Mouse (Mus musculus): Measurements from ENCODE around the gene A830018L16Rik. TPM values are rescaled to one million over a fixed set of nuclear protein-coding genes. Genes with fewer than 3 reads are reported as not detected.
"Not testable (repeated sequence)": the region's sequence is repeated elsewhere in the genome, so short reads cannot be mapped to it uniquely, and the experiment has no call there.

A830018L16Rik gene
- 100 to 1,000 TPM; 139 TPM for total RNA-seq (2021)

DNA sequence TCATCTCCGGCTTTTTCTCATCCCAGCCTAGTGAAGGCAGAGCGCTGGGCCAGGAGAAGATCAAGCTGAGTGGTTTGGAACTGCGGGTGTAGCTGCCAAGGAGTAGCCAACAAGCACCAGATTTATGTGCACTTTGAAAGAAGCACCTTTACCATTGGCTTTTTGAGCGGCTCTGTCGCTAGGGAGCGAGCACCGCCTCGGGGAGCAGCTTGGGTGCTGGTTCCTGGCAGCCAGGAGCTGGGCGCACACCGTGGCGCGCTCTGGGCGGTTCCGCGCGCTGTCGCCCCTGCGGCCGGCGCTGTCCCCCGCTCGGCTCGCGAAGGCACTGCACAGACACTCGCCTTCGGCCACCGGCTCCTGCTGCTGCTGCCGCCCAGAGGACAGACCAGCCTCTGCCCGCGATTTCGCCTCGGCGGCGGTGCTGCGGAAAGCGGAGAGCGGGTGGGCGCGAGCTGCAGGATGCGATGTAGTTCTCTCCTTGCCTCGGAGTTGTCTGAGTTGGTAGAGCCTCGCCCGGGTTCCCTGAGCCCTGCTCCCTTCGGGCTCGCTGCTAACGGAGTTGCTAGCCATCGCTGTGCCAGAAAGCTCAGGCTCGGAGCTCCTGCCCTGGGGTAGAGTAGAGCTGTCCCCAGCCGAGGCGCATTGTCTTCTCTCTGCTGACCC is at the start of gene A830018L16Rik:
Gene A830018L16Rik (plus strand): TSS at position 212 of the 663 bp plus-strand sequence.
- DNase-seq (ENCODE audit: extremely low spot score in 1 of 2, low spot score in 2 of 2): peak; percentile 74 to 84
- intact Hi-C loops (cut with DNase I): no loop called here

DNA sequence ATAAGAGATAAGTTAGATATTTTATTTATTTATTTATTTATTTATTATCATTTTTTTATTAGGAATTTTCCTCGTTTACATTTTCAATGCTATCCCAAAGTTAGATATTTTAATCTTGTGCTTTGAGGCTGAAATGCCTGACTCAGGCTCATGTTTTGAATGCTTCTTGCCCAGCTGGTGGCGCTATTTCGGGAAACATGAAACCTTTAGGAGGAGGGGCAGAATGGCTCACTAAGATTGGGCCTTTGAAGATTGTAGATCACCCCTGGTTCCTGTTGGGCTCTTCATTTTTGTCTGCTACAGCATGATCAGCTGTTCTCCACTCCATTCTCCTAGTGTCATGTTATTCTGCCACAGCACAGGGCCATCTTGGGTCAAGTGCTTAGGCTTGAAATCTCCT is 28.1 kb upstream of the A830018L16Rik start:
- DNase-seq (ENCODE audit: extremely low spot score in 1 of 2, low spot score in 2 of 2): no peak
- intact Hi-C loops (cut with DNase I): no loop called here

DNA sequence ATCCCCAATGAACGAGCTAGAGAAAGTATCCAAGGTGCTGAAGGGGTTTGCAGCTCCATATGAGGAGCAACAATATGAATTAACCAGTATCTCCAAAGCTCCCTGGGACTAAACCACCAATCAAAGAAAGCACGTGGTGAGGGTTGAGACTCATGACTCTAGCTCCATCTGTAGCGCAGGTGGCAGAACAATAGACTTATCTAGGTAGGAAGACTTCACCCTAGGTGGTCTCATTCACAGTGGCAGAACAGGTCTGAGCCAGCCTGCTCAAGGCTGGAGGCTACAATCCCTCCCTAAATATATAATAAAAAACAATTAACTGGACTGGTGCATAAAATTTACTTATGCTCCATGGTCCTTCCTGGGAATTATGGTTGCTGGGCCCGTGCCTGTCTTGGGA is 18.5 kb upstream of the A830018L16Rik start:
- intact Hi-C loops (cut with DNase I): no loop called here

GRCm38 (mm10) chr1:11395996-11396736 is 17.7 kb upstream of the A830018L16Rik start:
- no peak for DNase-seq (ENCODE audit: extremely low spot score in 1 of 2, low spot score in 2 of 2)
- intact Hi-C loops (cut with DNase I): no loop called here

More for the DNA sequence above, 18.5 kb upstream of the A830018L16Rik start:
- DNase-seq (ENCODE audit: extremely low spot score in 1 of 2, low spot score in 2 of 2): no peak

- intact Hi-C loops (cut with DNase I): no loop called here
- DNase-seq (ENCODE audit: extremely low spot score in 1 of 2, low spot score in 2 of 2): no peak
These were observed 12.7 kb upstream of the A830018L16Rik start for GRCm38 (mm10) chr1:11401159-11401558.

- intact Hi-C loops (cut with DNase I): no loop called here
- DNase-seq (ENCODE audit: extremely low spot score in 1 of 2, low spot score in 2 of 2): no peak
These were observed 8.4 kb upstream of the A830018L16Rik start for GRCm38 (mm10) chr1:11405527-11405926.

GRCm38 (mm10) chr1:11406026-11406425 is 7.9 kb upstream of the A830018L16Rik start:
- intact Hi-C loops (cut with DNase I): no loop called here

GRCm38 (mm10) chr1:11414560-11414959 is 655 bp downstream of the A830018L16Rik start:
- DNase-seq (ENCODE audit: extremely low spot score in 1 of 2, low spot score in 2 of 2): peak; percentile 11 to 41
- intact Hi-C loops (cut with DNase I): no loop called here

More at GRCm38 (mm10) chr1:11406026-11406425, 7.9 kb upstream of the A830018L16Rik start:
- no peak for DNase-seq (ENCODE audit: extremely low spot score in 1 of 2, low spot score in 2 of 2)

DNA sequence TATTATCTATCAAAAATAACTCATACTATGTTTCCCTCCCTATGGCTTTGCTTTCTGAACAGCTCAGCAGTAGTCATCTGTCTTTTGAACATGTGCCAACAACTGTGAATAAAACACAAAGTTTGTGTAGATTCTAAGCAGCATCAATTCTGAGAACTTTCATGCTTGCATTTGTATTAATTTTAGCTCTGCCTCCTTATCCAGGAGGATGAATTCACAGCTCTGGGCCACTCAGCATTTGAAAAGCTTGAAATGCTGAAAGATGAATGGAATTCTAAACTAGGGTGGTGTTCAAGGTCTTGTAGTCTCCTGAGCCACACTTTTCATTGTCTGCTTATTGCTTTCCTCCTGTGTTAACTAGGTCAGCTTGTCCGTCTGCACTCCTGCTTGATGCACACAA is 13.4 kb downstream of the A830018L16Rik start:
- intact Hi-C loops (cut with DNase I): no loop called here
- DNase-seq (ENCODE audit: extremely low spot score in 1 of 2, low spot score in 2 of 2): no peak

GRCm38 (mm10) chr1:11458353-11458752 is 44.4 kb downstream of the A830018L16Rik start:
- intact Hi-C loops (cut with DNase I): no loop called here
- no peak for DNase-seq (ENCODE audit: extremely low spot score in 1 of 2, low spot score in 2 of 2)

DNA sequence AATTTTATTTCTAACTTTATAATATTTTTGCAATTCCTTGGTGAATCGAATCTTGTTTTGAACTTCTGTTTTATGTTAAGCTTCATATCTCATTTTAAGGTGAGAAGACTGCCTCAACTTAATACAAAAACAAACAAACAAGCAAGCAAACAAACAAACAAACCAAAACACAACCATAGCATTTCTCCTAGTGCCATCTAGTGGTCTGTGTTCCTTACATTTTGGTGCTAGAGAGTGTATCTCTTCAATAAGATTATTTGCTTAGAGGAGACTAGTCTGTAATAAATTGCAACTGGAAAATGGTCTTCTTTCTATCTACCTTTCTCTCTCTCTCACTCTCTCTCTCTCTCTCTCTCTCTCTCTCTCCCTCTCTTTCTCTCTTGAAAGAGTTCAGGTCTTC is 52.4 kb downstream of the A830018L16Rik start:
- intact Hi-C loops (cut with DNase I): loop anchor here (10.0 kb wide), 1 partner anchor 632 kb away; no protein-coding TSS in a partner anchor
- DNase-seq (ENCODE audit: extremely low spot score in 1 of 2, low spot score in 2 of 2): no peak

DNA sequence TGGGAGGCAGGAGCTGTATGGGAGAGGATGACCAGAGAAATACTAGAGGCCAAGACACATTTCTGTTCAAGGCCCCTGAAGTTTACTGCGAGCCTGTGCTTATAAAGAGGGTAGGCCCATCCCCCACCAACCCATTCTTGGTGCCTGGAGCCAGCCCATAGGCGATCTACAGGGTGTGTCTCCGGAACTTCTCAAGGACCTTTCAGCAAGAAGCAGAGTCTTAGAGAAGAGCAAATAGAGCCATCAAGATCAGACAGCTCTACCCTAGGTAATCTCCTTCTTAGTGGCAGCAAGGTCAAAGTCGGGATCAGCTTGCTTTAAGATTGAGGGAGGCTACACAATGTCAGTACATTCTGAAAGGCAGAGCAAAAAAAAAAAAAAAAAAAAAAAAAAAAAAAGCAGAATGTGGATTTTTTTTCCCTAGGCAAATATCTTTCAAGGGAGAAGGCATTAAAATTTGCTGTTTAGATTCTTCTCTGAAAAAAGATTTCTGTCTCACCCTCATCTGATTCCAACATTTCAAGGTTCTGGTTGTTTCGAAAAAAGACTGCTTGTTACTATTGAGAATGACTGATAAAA is 53.2 kb downstream of the A830018L16Rik start:
- intact Hi-C loops (cut with DNase I): loop anchor here (10.0 kb wide), 1 partner anchor 632 kb away; no protein-coding TSS in a partner anchor
- no peak for DNase-seq (ENCODE audit: extremely low spot score in 1 of 2, low spot score in 2 of 2)

DNA sequence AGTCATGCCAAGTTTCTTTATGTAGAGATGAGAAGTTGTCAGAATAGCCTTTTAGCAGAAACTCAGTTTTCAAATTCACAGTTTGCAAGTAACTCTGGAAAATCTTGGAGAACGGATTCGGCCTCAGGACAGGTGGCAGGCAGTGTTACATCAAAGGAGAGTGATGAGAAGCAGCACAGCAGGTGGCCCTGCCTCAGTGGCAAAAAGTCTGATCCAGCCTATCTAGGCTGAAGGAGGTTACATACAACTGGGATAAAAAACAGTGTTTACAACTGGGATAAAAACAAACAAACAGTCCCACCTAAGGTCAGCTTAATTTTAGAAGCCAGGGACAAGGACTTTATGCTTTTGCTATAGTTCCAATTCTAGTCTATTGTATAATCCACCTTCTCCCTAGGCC is 79.0 kb downstream of the A830018L16Rik start:
- intact Hi-C loops (cut with DNase I): no loop called here
- DNase-seq (ENCODE audit: extremely low spot score in 1 of 2, low spot score in 2 of 2): no peak

DNA sequence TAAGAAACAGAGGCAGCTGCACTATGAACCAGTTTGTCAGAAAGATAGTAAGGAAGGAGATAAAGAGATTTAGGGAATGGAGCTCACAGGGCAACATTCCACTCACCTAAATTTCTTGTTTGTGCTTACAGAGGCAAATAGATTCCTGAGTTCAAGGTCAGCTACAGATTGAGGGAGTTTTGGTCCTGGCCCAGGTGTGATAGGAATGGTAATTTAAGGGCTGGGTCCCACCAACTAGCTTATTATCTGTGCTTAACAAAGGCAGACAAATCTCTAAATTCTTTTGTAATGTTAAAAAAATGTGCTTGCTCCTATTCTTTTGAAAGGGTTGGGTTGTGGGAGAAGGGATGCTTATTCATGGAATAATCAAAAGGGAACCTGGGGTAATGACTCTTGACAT is 87.7 kb downstream of the A830018L16Rik start:
- intact Hi-C loops (cut with DNase I): no loop called here
- no peak for DNase-seq (ENCODE audit: extremely low spot score in 1 of 2, low spot score in 2 of 2)

- intact Hi-C loops (cut with DNase I); DNase-seq (ENCODE audit: extremely low spot score in 1 of 2, low spot score in 2 of 2): not testable (repeated sequence)
These were observed 135.9 kb downstream of the A830018L16Rik start for GRCm38 (mm10) chr1:11549810-11550209.

- peak in 1 of 2 experiments; percentile 38 for DNase-seq (ENCODE audit: extremely low spot score in 1 of 2, low spot score in 2 of 2)
- intact Hi-C loops (cut with DNase I): loop anchor here (5.0 kb wide), 1 partner anchor 728 kb away; no protein-coding TSS in a partner anchor
These were observed 151.4 kb downstream of the A830018L16Rik start for GRCm38 (mm10) chr1:11565309-11565708.

GRCm38 (mm10) chr1:11566730-11567129 is 152.8 kb downstream of the A830018L16Rik start:
- DNase-seq (ENCODE audit: extremely low spot score in 1 of 2, low spot score in 2 of 2): no peak
- intact Hi-C loops (cut with DNase I): loop anchor here (5.0 kb wide), 1 partner anchor 729 kb away; no protein-coding TSS in a partner anchor

DNA sequence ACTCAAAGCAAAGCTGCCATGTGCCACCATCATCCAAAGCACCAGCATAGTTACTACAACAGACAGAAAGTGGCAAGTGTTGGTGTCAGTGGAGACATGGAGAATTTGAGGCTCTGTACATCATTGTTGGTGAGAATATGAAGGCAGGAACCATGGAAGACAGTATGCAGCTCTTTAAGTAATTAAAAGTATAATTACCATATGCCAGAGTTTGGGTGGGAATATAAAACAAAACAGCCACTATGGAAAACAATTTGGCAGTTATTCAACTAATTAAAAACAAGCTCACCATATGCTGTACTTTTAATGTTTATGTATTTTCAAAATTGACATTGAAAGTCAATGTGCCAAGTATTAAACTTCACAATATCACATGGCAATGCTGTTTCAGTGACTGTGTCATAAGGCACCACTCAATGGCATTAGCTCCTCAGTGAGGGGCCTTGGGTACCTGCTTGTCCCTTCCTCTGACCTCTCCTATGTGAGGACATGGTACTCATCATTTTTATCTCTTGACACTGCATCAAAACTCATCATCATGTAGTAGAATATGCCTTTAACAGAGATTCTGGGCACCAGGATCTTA is 153.5 kb downstream of the A830018L16Rik start:
- no peak for DNase-seq (ENCODE audit: extremely low spot score in 1 of 2, low spot score in 2 of 2)
- intact Hi-C loops (cut with DNase I): loop anchor here (5.0 kb wide), 1 partner anchor 730 kb away; no protein-coding TSS in a partner anchor

DNA sequence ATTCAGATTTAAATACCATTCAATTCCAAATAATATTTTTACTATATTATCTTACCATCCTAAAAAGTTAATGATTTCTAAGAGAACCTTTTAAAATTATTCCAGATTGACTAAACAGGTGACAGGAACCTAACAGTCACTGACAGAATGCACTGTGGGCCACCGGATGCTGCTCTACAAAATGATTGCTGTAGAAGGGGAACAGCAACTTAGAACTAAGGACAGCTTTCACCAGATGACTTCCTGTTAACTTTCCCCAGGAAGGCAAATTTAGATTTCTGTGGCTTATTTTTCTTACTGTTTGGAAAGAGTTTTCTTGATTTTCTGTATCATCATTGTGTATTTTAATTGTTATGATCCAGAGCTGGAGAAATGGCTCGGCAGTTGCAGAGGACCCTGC is 156.4 kb downstream of the A830018L16Rik start:
- DNase-seq (ENCODE audit: extremely low spot score in 1 of 2, low spot score in 2 of 2): no peak
- intact Hi-C loops (cut with DNase I): no loop called here

Measured in left cerebral cortex, postnatal 10 days (tissue).